Mouse (Mus musculus) cerebellum, adult 9-11 months (tissue): Measurements from ENCODE around the gene Snx10.
"Not testable (repeated sequence)": the region's sequence is repeated elsewhere in the genome, so short reads cannot be mapped to it uniquely, and the experiment has no call there.

Experiments used
- DNase-seq: peaks from one replicate; pipeline ENCODE4 v3.0.0; 2022

The Snx10 gene

DNA sequence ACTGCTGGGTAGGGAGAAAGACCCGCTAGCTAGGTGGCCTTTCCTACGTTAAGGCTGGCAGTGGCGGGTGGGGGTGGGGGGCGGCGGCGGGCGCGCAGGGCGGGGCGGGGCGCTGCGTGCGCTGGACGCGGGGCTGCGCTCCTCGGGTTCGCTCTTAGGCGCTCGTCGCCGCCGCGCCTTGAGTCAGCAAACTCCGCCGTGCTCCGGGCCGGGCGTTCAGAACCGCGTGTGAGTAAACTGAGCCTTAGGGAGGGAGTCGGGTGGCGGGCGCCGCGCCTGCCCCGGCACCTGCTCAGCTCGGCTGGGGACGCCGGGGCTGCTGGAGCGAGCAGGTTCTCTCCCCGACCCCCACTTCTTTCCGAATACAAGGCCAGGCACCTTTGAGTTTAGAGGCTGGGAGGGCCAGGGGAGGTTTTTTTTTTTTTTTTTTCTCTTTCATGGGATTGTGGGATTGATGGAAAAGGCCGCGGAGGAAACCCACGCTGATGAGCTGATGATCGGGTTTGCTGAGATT lies at the start of gene Snx10:
Gene Snx10, plus strand, starts transcription at position 95 of the 514 bp plus-strand sequence.
- peak; percentile 61 for DNase-seq

DNA sequence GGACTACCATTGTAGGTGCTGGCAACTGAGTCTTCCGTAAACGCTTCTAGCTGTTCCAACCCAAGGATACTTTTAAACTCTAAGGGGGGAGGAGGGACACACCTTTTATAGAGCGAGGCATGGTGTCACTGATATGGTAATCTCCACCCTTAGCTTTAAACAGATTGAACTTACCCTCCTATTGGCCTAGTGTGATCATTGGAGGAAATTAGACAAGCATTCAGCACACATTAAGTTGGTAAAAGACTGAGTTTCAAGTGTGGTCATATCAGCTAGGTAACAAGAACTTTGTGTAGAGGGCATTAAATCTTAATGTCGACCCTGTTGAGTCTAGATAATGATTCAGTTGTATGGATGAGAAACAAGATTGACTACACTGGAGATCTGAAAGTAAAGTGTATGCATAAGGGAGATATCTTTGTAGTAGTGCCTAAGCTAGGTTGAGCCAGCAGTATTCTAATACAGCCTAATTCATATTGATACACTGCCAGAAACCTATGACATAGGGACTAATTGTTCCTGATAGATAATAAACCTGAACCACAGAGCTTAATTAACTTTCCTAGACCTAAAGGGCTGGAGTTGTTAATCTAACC lies 44.5 kb upstream of the Snx10 start:
- DNase-seq = no peak

DNA sequence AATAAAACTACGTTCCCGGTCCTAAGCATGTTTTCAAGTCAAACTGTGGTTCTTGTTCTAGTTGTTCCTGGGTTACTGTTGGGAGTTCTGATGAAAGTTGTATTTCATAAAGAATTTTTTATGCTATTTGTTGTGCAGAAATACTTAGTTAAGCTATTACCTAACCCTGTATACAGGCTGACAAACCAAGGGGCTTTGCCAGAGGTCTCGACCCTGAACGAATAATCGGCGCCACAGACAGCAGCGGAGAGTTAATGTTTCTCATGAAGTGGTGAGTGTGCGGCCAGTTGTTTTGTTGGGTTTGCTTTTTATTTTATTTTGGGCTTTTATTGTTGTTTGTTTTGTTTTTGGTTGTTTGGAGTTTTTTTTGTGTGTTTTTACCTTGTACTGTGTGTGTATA lies 42.2 kb upstream of the Snx10 start:
- no peak for DNase-seq

GRCm38 (mm10) chr6:51483861-51484260 lies 39.8 kb upstream of the Snx10 start:
- DNase-seq = no peak

DNA sequence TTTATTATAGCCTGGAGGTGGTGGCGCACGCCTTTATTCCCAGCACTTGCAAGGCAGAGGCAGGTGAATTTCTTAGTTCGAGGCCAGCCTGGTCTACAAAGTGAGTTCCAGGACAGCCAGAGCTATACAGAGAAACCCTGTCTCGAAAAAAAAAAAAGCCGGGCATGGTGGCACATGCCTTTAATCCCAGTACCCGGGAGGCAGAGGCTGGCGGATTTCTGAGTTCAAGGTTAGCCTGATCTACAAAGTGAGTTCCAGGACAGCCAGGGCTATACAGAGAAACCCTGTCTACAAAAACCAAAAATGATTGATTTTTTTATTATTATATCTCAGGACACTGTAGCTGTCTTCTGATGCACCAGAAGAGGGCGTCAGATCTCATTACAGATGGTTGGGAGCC lies 39.1 kb upstream of the Snx10 start:
- not testable (repeated sequence) for DNase-seq

- no peak for DNase-seq
These were observed 38.1 kb upstream of the Snx10 start for GRCm38 (mm10) chr6:51485646-51486045.

DNA sequence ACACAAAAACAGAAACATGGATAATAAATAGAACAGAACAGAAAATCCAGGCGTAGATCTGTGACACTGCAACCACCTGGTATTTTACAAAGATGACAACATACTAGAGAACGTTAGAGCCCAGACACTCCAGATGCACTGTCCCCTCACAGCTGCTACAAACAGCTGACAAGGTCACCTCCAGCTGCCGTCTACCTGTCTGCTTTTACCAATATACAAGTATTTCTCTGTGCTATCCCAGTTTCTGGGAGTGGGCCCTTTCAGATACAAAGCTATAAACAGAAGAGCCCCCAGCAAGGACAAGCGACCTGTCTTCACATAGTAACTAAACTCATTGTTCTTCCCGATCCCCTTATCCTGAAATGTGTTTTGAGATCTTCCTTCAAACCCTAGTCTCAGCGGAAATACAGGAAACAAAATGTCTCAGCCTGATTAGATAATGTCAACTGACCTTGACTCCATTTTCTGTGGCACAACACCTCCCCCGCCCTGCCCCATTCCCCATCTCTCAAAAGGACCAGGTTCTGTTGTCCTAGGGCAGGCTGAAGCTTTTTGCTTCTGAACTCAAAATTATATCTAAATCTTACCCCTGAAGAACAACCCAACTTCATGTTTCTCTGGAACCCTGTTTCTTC lies 37.5 kb upstream of the Snx10 start:
- DNase-seq = no peak

GRCm38 (mm10) chr6:51486731-51487130 lies 37.0 kb upstream of the Snx10 start:
- DNase-seq = no peak

DNA sequence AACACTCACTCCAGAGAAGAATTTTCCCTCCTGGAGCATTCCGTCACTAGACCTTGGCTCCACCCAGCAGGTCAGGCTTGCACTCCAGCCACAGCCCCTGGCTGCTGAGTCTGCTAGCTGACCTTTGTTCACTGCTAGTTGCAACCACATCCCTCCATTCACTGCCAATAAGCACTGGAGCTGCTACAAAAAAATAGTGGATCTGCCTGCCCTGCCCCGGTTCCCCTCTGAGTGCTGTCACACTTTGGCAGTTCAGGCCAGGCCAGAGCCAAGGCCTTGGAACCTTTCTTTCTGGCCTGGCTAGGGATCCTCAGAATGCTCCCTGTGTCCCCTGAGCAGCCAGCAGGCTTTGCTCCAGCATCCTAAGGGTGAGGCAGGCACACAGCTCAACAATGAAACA lies 33.9 kb upstream of the Snx10 start:
- peak; percentile 80 for DNase-seq

- DNase-seq = no peak
These were observed 26.2 kb upstream of the Snx10 start for GRCm38 (mm10) chr6:51497321-51498111.

- DNase-seq = no peak
These were observed 18.0 kb upstream of the Snx10 start for GRCm38 (mm10) chr6:51505671-51506070.

DNA sequence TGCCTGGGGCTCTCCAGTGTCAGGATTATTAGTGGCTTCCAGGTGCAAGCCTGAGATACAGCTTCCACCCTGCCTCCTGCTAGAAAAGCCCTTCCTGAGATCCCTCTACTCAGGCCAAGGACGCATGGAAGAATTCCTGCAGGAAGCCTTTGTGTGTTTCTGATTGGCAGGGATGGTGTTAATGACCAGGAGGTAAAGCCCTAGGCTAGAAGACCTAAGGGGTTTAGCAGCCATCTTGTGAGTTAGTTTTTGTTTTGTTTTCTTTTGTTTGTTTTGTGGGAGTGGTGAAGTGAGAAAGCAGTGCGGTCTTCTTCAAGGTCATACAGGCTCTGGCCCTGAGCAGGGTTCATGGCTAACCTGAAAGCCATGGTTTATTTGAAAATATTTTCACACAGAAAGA lies 16.1 kb upstream of the Snx10 start:
- no peak for DNase-seq

- peak; percentile 74 for DNase-seq
These were observed 14.7 kb upstream of the Snx10 start for GRCm38 (mm10) chr6:51508750-51509648.

DNA sequence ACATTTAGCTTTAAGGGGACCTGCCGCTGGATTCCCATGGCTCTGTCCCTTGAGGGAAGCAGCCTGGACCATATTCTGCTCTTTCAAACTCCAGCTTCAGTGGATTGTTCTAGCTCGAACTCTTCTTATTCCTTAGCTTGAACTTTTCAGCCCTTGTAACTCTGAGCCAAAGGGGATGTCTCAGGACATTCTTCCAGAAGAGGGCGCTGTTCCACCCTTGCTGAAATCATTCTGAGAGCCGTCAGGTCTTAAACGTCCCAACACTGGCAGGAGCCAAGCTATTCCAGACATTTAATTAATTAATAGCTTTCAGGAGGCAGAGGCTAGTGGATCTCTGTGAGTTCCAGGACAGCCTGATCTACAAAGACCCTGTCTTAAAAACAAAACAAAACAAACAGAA lies 13.6 kb upstream of the Snx10 start:
- DNase-seq = no peak

DNA sequence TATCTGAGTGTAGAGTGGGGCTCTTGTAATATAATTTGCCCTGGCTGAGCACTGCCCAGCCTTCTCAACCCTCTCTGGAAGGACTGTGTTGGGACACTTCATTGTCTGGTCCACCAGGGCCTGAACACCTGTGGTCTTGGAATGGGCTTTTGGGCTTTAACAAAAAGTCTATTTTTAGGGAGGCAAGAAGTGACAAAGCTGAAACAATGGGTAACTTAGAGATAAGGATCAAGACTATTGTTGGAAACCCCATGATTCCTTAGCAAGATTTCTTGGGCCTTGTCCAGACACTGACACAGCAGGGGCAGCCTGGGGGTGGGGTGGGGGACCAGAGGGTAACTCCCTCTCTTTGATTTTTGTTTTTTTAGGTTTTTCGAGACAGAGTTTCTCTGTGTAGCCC lies 12.8 kb upstream of the Snx10 start:
- DNase-seq = no peak

GRCm38 (mm10) chr6:51513745-51514144 lies 10.0 kb upstream of the Snx10 start:
- DNase-seq = no peak

DNA sequence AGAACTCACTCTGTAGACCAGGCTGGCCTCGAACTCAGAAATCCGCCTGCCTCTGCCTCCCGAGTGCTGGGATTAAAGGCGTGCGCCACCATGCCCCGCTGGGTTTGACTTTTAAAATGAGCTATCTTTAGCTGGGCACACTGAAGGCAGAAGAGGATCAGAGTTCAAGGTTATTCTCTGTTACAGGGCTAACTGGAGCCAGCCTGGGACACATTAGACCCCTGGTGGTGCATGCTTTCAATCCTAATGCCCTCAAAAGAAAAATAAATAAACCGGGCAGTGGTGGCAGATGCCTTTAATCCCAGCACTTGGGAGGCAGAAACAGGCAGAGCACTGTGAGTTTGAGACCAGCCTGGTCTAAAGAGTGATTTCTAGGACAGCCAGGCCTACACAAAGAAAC lies 8.8 kb upstream of the Snx10 start:
- DNase-seq = no peak

DNA sequence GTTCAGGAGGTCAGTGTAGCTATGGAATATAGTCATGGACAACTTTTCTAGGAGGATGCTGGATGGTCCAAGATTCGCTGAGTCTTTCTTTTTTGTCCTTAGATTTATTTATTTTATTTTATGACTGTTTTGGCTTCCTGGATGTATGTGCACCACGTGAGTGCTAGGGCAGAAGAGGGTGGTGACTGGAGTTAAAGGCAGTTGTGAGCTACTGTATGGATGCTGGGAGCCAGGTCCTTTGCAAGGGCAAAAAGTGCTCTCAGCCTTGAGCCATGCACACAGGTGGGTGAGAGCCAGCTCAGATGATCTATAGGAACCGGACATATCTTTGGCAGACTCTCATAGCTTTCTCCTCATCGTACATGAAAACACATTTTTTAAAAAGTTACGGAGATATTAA lies 391 bp upstream of the Snx10 start:
- DNase-seq = peak; percentile 26

GRCm38 (mm10) chr6:51524321-51524931 lies 725 bp downstream of the Snx10 start:
- peak; percentile 37 for DNase-seq

DNA sequence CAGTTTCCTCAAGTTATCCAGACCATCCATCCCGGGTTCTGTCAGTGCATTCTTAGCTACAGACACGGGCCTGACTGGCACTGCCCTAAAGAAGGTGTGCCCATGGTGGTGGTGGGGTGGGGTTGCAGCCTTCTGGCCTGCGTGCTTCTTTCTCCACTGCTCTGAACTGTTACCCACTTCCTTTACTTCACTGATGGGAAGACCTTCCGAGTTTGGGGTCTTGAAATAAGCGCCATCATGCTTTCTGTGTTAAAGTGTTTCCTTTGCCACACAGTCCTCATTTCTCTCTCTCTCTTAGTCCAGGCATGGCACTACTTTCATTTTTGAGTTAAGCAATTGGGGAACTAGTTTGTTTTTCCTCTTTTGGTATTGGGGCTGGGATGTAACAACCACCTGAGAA lies 1.3 kb downstream of the Snx10 start:
- DNase-seq = no peak

DNA sequence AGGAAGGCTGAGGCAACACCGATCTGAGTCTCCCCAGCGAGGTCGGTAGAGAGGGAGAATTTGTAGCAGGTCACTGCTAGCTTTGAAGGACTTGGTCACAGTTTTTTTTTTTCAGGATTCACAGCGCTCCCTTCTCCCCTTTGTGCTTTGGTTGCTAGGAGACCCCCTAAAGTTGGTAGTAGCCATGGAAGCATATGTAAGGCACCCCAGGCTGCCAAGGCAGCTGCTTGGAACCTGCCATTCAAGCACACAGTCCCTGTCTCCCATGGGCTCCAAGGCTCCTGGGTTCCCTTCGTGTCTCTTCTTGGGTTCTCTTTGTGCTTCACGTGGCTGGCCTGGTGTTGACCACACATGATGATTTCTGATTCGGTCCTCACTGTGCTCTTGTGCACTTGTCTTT lies 5.8 kb downstream of the Snx10 start:
- no peak for DNase-seq

DNA sequence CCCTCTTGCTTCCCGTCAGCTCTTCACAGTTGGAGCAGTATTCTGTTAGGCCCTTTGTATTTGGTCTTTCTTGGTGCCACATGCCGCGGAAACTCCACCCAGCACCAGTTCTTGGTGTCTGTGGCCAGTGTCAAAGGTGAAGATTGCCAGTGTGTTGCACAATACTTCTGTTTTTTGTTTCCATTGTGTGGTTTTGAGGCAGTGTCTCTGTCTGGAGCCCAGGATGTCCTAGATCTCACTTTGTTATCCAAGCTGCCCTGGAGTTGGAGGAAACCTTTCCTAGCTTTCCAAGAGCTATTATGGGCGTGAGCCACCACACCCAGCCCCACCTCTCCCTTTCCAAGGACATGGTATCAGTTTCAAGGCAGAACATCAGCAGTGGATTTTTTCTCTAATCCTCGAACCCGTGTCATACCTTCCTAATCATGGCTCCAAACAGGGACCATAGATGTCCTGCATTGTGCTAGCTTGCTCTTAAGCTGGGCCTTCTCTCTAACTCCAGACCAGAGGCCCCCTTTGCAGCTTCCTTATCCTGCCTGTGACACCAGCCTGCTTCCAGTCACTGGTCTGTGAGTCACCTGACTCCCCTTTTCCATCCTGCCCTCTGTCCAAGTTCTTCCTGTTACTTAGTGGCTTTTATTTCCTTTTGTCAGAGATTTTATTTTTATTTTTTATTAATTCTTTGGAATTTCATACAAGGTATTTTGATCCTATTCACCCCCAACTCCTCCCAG lies 9.9 kb downstream of the Snx10 start:
- DNase-seq = no peak
